ENCODE assay signal across 25 mouse cellular contexts in genomic region chr6:126783651-126784066, GRCm38 (mm10). TPM values are rescaled to one million over a fixed set of nuclear protein-coding genes. Genes with fewer than 3 reads are reported as not detected.
DNase-seq lines count a peak whose midpoint lies in the region; ATAC-seq and TF ChIP-seq lines count a peak whose summit lies in the region.
"Had no signal": no experiment of that assay in that cellular context is flagged by ENCODE, and none has a peak within 500 bp of the region (broad histone marks: within the 10 kb centered on the region; RNA-seq: fewer than 3 reads in every experiment).

No protein-coding gene starts in this region.

- peak overlapping the region; percentile 27; the same call in 1 of the 2 replicates for H3K4me3 ChIP-seq in heart, embryonic 10.5 days
- no peak overlapping the region for H3K4me3 ChIP-seq in liver, postnatal 0 days (ENCODE audit: low read depth, low read length)
- H3K4me3 ChIP-seq: forebrain, embryonic 12.5 days; gastrocnemius, adult 2 months; midbrain, embryonic 15.5 days; myocyte; stomach, embryonic 15.5 days had no signal

- peaks cover 14% of the 10 kb centered on the region for H3K4me1 ChIP-seq in heart, embryonic 10.5 days
- H3K4me1 ChIP-seq in liver, postnatal 0 days (ENCODE audit: insufficient read depth) = no peaks in the 10 kb centered on the region
- H3K4me1 ChIP-seq: forebrain, embryonic 12.5 days; midbrain, embryonic 15.5 days; stomach, embryonic 15.5 days had no signal

- H3K9me3 ChIP-seq in heart, embryonic 10.5 days = no peaks in the 10 kb centered on the region
- H3K9me3 ChIP-seq in liver, postnatal 0 days (ENCODE audit: low read length) = no peaks in the 10 kb centered on the region
- H3K9me3 ChIP-seq: forebrain, embryonic 12.5 days; midbrain, embryonic 15.5 days; stomach, embryonic 15.5 days had no signal

- H3K27me3 ChIP-seq in heart, embryonic 10.5 days (ENCODE audit: insufficient read depth, poor library complexity, severe bottlenecking) = peaks cover 11% of the 10 kb centered on the region; the same call in 1 of the 2 replicates
- H3K27me3 ChIP-seq in liver, postnatal 0 days (ENCODE audit: insufficient read depth, low read length) = no peaks in the 10 kb centered on the region
- H3K27me3 ChIP-seq: forebrain, embryonic 12.5 days; midbrain, embryonic 15.5 days; stomach, embryonic 15.5 days had no signal

- H3K9ac ChIP-seq in liver, postnatal 0 days (replicated peaks) = no peak overlapping the region
- H3K9ac ChIP-seq: forebrain, embryonic 12.5 days; hindbrain, embryonic 14.5 days; midbrain, embryonic 15.5 days; stomach, embryonic 15.5 days had no signal

- 25% methylated on average over 10 of the region's 10 CpGs for WGBS in heart, embryonic 10.5 days
- 52% methylated on average over 10 of the region's 10 CpGs for WGBS in liver, postnatal 0 days (ENCODE audit: insufficient replicate concordance)

- intact Hi-C loops in heart, postnatal 10 days (cut with DNase I) = no loop called here

- DNase-seq in heart, embryonic 10.5 days (ENCODE audit: low spot score) = no peak
- DNase-seq in heart, postnatal 10 days = no peak
- DNase-seq in brain, adult 2 months (ENCODE audit: low read depth, low spot score) = peak; percentile 90
- peak; percentile 55 to 74 for DNase-seq in left cerebral cortex, adult 18-20 months (ENCODE audit: low spot score in 2 of 2)
- DNase-seq in right cerebral cortex, adult 2 months (ENCODE audit: low spot score in 2 of 2) = peak; percentile 64 to 74
- no peak for DNase-seq in B cell, adult 2 months
- no peak for DNase-seq in layer of hippocampus, postnatal 25 days (ENCODE audit: extremely low spot score in 1 of 2, low spot score in 1 of 2)
- no peak for DNase-seq in liver, postnatal 0 days
- DNase-seq: adrenal gland, postnatal 25 days; cerebellum, adult 11-12 months; gastrocnemius, adult 2 months; kidney, adult 8-10 months; kidney, postnatal 36 days; lung, adult 2 months; thymus, adult 2 months had no signal

- ATAC-seq in liver, postnatal 0 days = no peak
- ATAC-seq: midbrain, embryonic 15.5 days had no signal

- H3K4me2 ChIP-seq in liver, postnatal 0 days (ENCODE audit: low read depth, low read length) = no peak overlapping the region
- H3K4me2 ChIP-seq: forebrain, embryonic 12.5 days; hindbrain, embryonic 14.5 days; liver, embryonic 11.5 days; midbrain, embryonic 15.5 days; stomach, embryonic 15.5 days had no signal

- no peak for TF ChIP-seq EP300 in liver, postnatal 0 days (IDR thresholded peaks at IDR 0.05; ENCODE audit: low read depth)

- no peak for TF ChIP-seq CTCF in liver, postnatal 0 days (IDR thresholded peaks at IDR 0.05; ENCODE audit: low read depth)

- 0 out of 2 replicates have a peak overlapping the region, but pooled peaks have one; percentile 10 for H3K27ac ChIP-seq in heart, embryonic 10.5 days
- H3K27ac ChIP-seq in liver, postnatal 0 days (ENCODE audit: low read depth) = no peak overlapping the region
- H3K27ac ChIP-seq: forebrain, embryonic 12.5 days; gastrocnemius, adult 2 months; hindbrain, embryonic 14.5 days; midbrain, embryonic 15.5 days; stomach, embryonic 15.5 days had no signal

- no peaks in the 10 kb centered on the region for H3K36me3 ChIP-seq in heart, embryonic 10.5 days
- H3K36me3 ChIP-seq in liver, postnatal 0 days (replicated peaks; ENCODE audit: insufficient read depth, low read length) = no peaks in the 10 kb centered on the region
- H3K36me3 ChIP-seq: forebrain, embryonic 12.5 days; midbrain, embryonic 15.5 days; stomach, embryonic 15.5 days had no signal

RNA-seq across cellular contexts. Expression of gene Kcna6, which starts 43.2 kb away (rescaled TPM):
- polyA plus RNA-seq in heart, embryonic 10.5 days (2016; fragmentation: Nextera tagmentation; extraction: Ambion mirVana) = 1.7 and 2.9 TPM in 2 replicates
- total RNA-seq in heart, postnatal 10 days (2021) = 1 to 10 TPM; 2.3 to 2.4 TPM
- total RNA-seq in left cerebral cortex, adult 18-20 months (2021) = 10 to 100 TPM; 63.3 to 65.8 TPM
- total RNA-seq in layer of hippocampus, postnatal 25 days (2021) = 10 to 100 TPM; 48.6 to 51.2 TPM
- polyA plus RNA-seq in liver, postnatal 0 days (2015; fragmentation: Nextera tagmentation; extraction: Ambion mirVana) = 0.05 TPM in 1 of 2 replicates, not detected in the other
- total RNA-seq: CH12.LX; megakaryocyte-erythroid progenitor cell, adult 5-6 weeks; MEL; neutrophil, adult 5-6 weeks had no signal
- polyA plus RNA-seq: myocyte had no signal

Comparison
In these comparisons a context has a peak if more than half of its experiments do, and no peak if none do; other contexts are left out.
1. DNase-seq: peak in brain, adult 2 months (single experiment), left cerebral cortex, adult 18-20 months (2 of 2) and right cerebral cortex, adult 2 months (2 of 2); none in heart, embryonic 10.5 days (single experiment), heart, postnatal 10 days (0 of 2), B cell, adult 2 months (0 of 2), layer of hippocampus, postnatal 25 days (0 of 2) and liver, postnatal 0 days (single experiment).
2. RNA of gene Kcna6, which starts 43.2 kb away (total RNA-seq): 63.3 to 65.8 TPM in left cerebral cortex, adult 18-20 months and 48.6 to 51.2 TPM in layer of hippocampus, postnatal 25 days; 2.3 to 2.4 TPM in heart, postnatal 10 days; every median in the first group is over 10 times any median in the second.